Mouse (Mus musculus) monocyte, adult 5-6 weeks (primary cell): ENCODE measurements around the gene Ccdc84. TPM values are rescaled to one million over a fixed set of nuclear protein-coding genes. Genes with fewer than 3 reads are reported as not detected.
A peak's percentile ranks its signal among the peaks of the same experiment; 100 is the strongest.
"Not testable (repeated sequence)": the region's sequence is repeated elsewhere in the genome, so short reads cannot be mapped to it uniquely, and the experiment has no call there.

Experiments
- ATAC-seq: fragments of 153-309, 156-312 bp; replicated peaks from 2 replicates; pipeline ENCODE4 v1.8.0; 2017; ENCODE audit warnings: mild to moderate bottlenecking; ENCODE audit not compliant: low TSS enrichment, insufficient number of reproducible peaks, severe bottlenecking, poor library complexity, low FRiP score
- total RNA-seq: library from RNA; stranded (forward); fragments of 200-1000, 200-491, 200-594 nt; gene quantifications from 3 replicates; pipeline ENCODE4 v1.2.3, GENCODE M21; 2017

Gene Ccdc84
- 25.5 to 38.4 TPM (median 28.7 TPM) in 3 replicates for total RNA-seq

GRCm38 (mm10) chr9:44418519-44419385 lies at the start of gene Ccdc84:
TSS of gene Ccdc84 (minus strand) at chr9:44418569.
- ATAC-seq: no peak

DNA sequence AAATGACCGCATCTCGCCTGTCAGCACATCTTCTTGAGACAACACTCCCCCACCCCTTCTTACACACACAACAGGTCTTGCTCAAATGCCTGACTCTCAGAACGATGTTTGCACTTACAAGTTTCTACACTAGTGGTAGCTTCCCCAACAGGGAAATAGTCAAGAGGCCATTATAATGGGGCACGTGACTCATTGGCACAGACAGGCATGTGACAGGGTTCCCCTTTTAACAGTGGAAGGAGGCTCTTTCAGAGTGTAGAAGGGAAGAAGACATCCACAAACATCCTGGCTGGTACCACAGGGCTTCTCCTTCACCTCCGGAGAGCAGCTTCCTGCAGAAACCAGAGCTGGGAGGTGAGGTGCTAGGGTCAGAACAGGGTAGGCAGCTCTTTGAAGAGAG lies 43.6 kb upstream of the Ccdc84 start:
- peak; percentile 96 for ATAC-seq

DNA sequence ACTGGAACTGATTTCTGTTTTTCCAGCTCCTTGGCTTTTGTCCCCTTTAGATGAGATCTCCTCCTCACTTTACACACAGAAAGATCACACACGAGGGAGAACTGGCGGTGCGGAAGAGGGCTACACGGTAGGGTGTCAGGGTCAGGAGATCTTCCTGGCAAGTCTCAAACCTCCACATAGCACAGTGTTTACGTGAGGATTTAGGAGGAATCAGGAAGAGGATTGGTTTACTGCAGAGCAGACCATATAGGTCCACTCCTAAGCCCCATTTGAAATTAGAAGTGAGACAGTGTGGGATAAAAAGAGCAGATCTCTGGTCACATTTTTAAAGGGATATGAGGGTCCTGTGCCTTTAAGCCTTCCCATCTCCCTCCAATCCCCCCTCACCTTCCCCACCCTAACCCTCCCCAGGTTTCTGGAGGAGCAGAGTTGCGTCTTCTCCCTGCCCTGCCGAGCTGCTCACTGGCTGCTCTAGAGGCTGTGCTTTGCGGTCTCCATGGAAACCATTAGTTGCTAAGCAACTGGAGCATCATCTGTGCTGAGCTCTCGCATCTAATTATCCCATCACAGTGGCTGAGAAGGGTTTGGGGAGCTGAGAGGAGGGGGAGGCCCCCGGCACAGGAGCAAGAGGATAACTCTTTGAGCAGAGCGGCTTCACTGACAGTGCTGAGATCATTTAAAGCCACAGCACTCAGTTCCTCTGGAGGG lies 38.8 kb upstream of the Ccdc84 start:
- no peak for ATAC-seq

DNA sequence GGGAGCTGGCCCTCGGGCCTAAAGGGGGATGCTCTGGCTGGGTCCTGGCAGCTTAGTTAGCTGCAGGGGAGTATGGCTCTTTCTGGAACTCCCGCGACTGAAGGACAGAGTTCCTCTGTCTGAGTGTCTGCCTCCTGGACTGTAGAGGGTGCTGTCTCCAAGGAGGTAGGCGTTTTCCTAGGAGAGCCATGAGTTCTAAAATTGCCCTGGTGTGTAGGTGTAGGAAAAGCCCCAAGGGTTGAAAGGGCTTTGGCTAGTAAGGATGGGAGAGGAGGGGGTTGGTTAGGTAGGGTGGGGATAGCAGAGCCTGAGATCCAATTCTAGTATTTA lies 36.5 kb upstream of the Ccdc84 start, which contains the start of gene Upk2:
Gene Upk2, minus strand, starts transcription at position 86 of the 330 bp plus-strand sequence.
- ATAC-seq: no peak

DNA sequence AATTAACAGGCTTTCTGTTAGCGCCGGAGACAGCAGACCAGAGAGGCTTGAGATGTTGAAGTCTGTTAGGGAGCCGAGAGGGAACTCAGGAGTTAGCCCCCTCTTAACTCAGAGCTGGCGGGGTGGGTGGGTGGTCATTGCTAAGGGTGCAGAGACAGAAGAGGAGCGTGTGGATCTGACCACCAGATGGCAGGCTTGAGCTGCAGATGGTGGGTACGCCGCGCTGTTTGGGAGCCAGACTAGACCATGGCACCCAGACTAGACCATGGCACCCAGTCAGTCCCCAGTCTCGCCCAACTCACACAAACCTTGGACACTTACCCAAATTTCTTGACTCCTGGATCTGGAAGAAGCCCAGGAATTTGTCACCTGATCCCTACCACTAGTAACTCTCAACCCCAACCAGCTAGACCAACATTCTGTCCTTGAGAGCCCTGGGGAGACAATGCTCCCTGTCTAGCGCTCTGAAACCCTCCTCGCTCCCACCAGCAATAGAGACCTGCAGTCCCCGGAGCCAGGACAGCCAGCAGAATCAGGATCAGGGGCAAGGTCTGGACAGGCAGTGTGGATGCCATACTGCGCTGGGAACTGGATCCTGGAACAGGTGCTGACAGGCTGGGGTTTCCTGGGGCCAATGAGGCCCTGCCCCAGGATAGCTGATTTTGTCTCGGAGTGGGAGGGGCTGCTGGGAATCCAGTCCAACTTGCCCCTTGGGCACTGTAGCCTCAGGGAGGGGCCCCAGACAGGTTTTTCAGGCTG lies 35.9 kb upstream of the Ccdc84 start:
- peak; percentile 89 for ATAC-seq

- ATAC-seq: no peak
Measured at GRCm38 (mm10) chr9:44450387-44450786, 32.0 kb upstream of the Ccdc84 start.

DNA sequence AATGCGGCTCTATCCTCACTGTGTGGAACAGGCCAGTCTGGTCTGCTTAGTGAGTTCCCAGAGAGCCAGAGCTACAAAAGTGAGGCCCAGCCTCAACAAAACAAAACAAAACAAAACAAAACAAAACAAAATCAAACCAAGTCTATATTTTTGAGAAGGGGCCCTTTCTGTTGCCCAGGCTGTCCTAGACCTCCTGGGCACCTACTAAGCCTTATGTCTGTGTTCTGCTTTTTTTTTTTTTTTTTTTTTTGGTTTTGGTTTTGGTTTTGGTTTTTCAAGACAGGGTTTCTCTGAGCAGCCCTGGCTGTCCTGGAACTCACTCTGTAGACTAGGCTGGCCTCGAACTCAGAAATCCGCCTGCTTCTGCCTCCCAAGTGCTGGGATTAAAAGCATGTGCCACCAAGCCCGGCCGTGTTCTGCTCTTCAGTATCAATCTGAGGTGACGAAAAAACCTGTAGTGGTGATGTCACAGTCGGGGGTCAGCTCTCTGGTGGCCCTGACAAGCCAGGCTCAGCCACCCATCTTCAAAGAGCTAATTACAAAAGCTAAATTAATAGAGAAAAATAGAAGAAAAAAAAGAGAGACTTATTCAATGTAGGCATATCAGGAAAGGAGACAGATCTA lies 26.1 kb upstream of the Ccdc84 start:
- ATAC-seq: not testable (repeated sequence)

DNA sequence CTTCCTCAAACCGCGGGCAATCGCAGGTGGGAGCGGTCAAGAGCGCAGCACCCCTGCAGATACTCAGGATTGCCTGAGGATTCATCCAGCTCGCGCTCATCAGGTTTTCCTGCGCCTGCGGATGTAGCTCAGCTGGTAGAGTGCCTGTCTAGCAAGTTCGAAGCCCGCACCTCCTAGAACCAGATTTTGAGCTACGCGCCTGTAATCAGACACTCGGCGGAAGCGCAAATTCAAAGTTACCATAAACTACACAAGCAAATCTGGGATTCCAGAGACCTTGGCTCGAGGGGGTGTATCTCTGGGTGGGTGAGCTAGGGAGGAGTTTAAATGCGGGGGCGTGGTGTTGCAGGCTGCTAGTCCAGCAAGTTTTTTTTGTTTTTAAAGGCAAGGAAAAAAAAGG lies 22.6 kb upstream of the Ccdc84 start, which contains the start of gene Foxr1:
Gene Foxr1, minus strand, starts transcription at position 176 of the 400 bp plus-strand sequence.
- ATAC-seq: no peak

GRCm38 (mm10) chr9:44435747-44436146 lies 17.4 kb upstream of the Ccdc84 start:
- peak; percentile 94 for ATAC-seq

DNA sequence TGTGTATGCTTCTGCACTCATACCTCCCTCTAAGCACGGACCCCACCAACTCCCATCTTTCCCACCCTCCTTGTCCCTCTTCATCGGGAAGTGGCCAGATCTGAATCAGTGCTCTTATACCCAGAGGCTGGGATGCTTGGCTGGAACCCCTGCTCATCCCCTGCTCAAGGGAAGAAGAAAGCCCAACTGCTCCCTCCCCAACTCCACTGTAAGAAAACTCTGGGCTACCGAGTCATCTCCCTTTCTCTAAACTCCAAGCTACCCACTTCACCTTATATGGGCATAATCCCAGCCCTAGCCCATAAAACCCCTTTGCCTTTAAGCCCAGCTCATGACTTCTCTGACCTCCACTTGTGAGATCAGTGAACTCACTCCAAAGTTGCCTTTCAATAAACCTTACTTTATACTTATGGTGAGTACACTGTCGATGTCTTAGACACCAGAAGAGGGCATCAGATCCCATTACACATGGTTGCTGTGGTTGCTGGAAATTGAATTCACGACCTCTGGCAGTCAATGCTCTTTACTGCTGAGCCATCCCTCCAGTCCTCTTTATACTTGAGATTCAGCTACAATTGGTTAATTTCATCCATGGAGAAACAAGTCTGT lies 14.3 kb upstream of the Ccdc84 start:
- no peak for ATAC-seq

DNA sequence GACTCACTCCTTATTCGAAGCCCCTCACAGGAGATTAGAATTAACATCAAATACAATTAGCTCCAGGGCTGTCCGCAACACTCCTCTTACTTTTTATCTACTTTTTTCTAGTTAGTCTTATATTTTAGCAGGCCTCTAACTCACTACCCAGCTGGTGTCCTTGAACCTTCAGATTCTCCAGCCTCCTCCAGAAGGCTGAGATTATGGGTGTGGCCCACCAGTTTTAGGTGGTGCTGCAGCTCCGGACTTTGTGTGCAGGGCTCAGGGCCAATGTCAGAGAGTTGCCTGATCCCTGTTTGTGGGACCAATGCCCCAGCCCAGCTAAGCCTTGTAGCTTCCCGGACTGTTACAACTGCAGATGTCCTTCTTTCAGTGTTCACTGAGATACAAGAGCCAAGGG lies 5.2 kb upstream of the Ccdc84 start:
- ATAC-seq: no peak

- ATAC-seq: no peak
Measured at GRCm38 (mm10) chr9:44420280-44420898, 2.0 kb upstream of the Ccdc84 start.

DNA sequence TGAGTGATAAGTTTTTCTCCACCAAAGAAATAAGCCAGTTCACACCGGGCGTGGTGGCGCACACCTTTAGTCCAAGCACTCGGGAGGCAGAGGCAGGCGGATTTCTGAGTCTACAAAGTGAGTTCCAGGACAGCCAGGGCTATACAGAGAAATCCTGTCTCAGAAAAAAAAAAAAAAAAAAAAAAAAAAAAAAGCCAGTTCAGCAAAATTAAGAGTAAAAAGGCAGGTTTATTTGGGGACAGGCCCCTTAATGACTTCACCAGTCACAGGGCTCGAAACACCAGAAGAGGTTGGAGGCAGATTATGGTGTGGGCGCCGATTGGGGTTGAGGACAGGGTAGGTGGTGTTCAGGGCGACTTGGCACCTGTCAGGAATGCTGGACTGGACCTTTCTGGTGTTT lies 1.4 kb upstream of the Ccdc84 start:
- ATAC-seq: not testable (repeated sequence)

- peak; percentile 97 for ATAC-seq
Measured at GRCm38 (mm10) chr9:44417892-44418363, 441 bp downstream of the Ccdc84 start.

DNA sequence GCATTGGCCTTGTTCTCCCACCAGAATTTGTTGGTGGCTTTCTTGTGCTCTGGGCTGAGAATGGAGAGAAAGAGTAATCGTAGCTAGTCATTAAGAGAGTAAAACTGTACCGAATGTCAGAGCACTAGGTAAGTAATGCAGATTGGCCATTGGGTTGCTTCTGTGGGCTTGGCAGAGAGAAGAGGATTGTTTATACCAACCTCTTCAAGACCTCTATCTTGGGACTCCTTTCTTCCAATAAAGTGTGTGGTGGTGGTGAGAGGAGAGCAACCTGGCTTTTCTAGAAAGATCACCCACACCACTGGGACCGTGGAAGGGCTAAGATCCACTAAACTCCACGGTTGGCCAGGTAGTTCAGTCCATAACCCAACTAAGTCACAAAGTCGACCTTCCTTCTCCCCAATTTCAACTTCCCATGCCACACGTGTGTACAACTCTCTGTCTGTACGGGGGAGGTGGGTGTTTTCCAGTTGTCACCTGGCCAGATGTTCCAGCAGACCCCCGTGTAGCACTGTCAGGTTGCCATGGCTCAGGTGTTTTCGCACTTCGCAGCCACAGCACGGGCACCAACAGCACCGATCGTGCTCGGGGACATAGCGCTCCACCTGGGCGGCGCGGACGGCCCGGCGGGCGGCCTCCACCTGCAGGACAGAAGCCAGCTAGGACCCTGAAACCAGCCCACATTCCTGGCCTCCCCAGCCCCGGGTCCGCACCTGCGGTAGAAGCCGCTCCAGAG lies 1.0 kb downstream of the Ccdc84 start:
- no peak for ATAC-seq

GRCm38 (mm10) chr9:44412781-44413180 lies 5.6 kb downstream of the Ccdc84 start:
- no peak for ATAC-seq

GRCm38 (mm10) chr9:44412306-44412705 lies 6.1 kb downstream of the Ccdc84 start:
- ATAC-seq: no peak
